Mouse (Mus musculus): ENCODE measurements around the gene Il13. TPM values are rescaled to one million over a fixed set of nuclear protein-coding genes. Genes with fewer than 3 reads are reported as not detected.
A peak's percentile ranks its signal among the peaks of the same experiment; 100 is the strongest.

The Il13 gene
- total RNA-seq (2021), result not detected
- long read RNA-seq, experiment 1, result 0 reads
- long read RNA-seq, experiment 2, result 0 reads

DNA sequence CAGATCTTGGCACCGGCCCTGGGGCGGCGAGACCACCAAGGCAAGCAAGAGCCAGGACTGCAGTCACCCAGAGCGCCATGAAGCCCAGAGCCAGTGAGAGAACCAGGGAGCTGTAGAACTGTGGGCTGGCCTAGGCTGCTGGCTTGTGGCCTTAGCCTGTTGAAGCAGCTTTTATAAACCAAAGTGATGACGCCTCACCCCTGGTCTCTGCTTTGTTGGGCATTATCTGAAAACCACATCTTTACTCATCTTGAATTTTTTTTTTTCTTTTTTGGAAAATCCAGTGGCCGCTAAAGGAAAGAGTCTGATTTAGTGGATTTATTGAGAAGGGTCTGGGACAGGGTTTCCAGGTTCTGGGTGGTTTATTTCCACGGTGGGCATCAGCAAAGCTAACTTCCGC lies at the start of gene Il13:
Gene Il13 (minus strand): TSS at position 147 of the 400 bp plus-strand sequence.
- no peak for DNase-seq (ENCODE audit: low spot score in 2 of 2)

DNA sequence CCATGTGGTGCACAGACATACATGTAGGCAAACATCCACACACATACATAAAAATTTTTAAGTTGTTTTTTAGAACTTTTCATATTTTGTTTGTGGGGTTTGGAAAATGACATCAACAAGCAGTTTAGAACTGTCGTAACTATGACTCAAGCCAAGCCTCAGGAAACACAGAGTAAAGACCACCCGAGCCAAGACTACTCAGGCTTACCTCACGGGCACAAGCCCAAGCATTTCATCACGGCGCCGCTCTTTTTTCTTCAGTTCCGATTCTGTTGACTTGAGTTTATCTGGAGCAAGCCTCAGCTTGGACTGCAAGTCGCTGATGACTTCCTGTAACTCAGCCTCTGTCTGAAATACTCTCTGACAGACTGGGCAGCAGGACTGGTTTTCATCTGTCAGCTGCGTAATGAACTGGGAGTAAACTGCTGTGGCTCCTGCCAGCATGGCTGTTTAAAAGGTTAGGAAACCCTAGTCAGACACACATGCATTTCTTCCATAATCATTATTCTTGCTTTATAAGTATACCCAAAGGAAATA lies 48.6 kb upstream of the Il13 start:
- no peak for DNase-seq (ENCODE audit: low spot score in 2 of 2)

DNA sequence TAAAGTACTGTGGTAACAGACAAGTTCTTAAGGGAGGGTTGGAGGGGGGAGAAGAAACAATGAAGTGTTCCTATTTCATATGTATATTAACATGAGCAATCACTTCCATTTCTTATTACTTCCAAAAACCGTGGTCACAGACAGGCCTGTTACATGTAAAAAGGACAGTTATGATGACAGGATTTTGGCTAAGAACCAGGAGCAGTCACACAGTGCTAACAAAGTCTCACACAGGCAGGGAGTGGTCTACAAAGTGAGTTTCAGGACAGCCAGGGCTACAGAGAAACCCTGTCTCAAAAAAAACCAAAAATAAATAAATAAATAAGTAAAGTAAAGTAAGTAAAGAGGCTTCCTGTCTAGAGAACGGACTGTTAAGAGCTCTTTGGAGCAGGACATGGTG lies 47.7 kb upstream of the Il13 start:
- no peak for DNase-seq (ENCODE audit: low spot score in 2 of 2)

DNA sequence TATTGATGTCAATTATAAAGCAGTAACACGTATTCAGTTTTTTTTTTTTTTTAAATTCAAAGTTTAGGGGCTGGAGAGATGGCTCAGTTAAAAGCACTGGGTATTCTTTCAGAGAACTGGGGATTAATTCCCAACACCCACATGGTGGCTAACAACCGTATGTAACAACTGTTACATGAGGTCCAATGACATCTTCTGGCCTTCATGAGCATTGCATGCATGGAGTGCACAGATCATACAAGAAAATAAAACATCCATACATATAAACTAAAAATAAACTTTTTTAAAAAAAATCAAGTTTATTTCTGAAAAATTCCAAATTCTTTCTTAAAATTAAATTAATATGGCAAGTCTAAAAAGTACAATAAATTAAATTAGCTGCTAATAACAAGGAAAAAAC lies 47.2 kb upstream of the Il13 start:
- DNase-seq (ENCODE audit: low spot score in 2 of 2), result no peak

DNA sequence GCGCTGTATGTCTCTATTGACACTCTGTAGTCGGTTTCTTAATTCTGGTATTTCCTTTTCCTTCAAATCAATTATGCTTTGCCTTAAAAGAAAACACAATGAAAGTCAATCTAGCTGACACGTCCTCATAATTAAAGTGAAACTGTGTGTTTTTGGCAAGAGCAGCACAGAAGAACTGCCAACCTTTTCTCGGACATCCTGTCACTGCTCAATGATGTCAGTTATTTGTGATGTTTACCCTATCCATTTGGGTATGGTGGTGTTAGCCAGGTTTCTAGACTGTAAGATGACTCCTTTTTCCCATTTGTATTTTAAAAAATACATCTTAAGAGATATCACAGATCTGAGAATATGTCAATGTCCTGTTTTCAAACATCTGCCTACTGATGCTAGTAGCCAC lies 45.6 kb upstream of the Il13 start:
- DNase-seq (ENCODE audit: low spot score in 2 of 2), result no peak

DNA sequence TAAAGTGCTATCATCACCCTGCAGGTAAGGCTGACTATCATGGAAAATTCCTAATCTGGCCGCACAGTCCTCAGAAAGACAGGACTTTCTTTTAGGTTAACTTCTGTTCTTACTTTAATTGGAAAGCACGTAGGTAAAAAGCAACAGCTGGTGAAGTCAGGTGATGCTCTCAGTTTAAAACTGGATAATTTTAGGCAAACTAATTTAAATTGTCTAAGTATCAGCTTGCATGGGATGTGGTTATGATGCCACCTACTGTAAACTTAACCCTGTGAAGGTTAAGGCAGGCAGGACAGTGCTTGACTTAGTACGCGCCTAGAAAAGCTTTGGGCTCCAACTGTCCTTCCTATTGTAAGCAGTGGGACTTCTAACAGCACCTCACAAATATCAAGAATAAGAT lies 36.9 kb upstream of the Il13 start:
- DNase-seq (ENCODE audit: low spot score in 2 of 2), result no peak

DNA sequence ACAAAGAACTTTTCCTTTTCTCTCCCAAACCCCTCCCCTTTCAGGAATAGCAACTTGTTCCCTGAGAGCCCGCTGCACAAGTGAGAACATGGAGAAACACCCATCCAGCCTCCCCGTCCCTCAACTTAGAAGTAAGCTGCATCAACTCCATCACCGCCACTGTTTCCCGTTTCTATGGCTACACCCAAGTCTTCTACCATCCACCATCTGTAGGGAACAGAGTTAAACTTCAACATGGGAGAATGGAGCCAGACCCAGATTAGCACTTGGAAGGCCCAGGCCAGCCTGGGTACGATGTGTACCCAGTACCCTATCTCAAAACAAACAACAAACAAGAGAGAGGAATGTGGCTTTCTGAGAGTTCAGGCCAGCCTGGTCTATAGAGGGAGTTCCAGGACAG lies 29.6 kb upstream of the Il13 start:
- DNase-seq (ENCODE audit: low spot score in 2 of 2), result no peak

DNA sequence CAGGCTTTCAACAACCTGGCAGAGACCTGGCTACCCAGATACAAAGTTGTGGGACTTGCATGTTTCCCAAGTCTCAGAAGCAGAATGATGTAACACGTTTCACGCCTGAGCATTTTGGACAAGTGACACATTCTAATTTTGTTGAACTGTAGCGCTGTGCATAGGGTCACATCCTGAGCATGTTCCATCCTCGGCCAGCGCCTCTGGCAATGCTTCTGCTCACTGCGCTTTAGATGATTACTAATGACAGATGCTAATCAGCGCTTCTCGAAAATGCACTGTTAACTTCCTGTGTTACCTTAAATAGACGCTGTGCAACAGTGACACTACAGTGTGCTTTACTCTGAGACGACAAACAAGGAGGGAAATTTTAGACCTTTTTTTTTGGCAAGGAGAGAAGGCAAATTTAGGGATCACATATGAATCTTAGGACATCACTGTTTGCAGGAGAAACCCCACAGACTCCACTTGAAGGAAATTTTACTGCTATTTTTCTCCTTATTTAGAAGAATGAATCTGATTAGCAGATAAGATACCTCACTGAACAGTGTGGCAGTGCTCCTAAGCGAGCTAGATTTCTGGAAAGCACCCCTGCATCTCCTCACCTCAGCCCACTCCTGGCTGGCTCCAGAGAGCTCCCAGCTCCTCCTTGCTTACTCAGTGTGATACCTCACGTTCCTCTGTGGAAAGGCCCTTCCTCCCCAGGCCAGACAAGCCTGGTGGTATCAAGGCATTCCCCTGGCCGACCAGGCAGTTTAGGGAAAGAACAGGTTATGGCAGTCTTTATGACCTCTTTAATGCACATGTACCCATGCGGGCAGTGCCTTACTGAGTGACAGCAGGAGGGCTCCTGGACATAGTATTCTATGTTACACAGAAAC lies 28.5 kb upstream of the Il13 start:
- DNase-seq (ENCODE audit: low spot score in 2 of 2), result no peak

DNA sequence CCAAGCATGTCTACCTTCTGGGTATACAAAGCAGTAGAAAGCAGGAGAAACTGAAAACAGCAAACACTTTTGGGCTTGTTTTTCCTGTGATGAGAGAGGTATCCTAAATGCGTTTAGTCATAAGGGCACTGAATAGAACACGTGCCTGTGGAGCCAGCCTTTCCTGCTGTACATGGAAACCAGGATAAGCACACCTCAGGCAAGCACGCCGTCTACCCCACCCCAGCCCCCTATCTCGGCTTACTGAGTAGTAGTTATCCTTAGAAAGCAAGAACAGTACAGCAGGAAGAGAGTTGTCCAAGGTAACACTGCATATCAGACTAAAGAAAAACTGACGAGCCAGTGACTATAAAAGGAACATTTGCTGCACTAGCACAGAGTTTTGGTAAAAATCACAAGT lies 23.3 kb upstream of the Il13 start:
- no peak for DNase-seq (ENCODE audit: low spot score in 2 of 2)

DNA sequence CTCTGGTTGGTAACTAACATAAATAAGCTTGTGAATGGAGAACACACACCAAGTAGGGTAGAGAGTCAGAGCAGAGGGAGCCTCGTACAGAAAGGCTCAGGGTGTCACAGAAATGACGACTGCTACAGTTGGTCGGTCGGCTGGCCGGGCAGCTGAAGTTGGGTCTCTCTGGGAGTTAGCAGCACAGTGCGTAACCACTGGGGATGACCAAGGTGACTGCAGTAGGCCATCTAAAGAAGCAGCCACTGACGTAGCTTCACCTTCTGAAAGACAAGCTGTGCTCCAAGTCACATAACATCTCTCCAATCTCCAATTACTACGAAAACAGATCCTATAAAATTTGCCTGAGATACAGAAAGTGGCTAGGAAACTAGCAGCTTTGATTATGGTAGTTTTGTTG lies 22.9 kb upstream of the Il13 start:
- DNase-seq (ENCODE audit: low spot score in 2 of 2), result no peak

DNA sequence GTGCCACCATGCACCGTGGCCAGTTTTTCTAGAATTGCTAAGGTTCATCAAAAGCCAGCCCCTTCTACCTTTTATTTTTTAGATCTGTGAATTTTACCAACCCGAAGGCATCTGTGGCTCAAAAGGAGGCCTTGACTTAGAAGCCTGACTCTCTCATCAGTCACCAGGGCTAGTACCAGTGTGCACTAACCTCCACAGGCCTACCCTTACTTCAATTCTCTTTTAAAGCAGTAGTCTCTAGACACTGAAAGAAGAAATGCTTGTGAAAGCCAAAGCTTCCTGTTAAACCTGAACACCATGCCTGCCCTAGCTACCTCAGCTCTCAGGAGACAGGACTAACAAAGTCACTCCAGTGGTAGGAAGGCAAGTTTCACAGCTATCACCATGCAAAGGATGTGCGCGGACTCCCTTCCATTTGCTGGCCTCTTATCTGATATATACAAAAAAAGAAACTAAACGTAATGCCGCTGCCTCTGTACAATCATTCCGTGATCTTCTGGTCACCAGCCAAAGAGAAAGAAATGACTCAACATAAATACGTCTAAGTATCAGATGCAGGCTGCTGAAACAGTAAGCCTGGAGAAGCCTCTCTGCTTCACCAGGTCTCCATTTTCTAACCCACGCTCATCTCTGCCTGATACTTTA lies 22.2 kb upstream of the Il13 start:
- no peak for DNase-seq (ENCODE audit: low spot score in 2 of 2)

DNA sequence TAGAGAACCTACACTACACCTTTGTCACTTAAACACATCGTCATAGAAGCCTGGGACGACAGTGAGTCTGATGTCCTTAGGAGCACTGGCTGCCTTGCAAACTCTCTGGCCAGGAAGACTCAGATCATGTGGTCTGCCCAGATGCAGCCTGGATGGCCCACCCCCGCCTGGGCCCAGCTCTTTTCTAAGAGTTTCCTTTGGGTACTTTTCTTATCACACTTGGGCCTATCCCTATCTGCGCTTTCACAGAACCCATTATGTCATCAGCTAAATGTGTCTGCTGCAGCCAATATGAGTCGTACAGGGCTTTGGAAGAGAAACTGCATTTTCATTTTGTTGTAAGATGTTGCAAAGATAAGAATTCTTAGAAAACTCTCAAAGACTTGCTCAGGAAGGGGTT lies 20.5 kb upstream of the Il13 start:
- no peak for DNase-seq (ENCODE audit: low spot score in 2 of 2)

DNA sequence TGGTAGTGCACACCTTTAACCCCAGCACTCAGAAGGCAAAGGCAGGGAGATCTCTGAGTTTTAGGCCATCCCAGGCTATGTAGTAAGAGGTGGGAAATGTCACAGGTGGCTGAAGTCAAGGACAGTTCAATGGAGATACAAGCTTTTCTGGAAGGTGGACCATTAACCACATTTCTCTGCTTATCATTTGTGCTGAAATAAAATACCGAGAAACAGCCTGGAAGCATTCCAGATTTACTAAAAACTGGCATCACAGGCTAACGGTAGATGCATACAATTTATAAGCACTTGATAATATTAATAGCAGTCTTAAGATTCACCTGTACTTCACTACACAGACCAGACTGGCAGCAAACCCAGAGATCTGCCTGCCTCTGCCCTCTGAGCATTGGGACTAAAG lies 17.9 kb upstream of the Il13 start:
- DNase-seq (ENCODE audit: low spot score in 2 of 2), result no peak

DNA sequence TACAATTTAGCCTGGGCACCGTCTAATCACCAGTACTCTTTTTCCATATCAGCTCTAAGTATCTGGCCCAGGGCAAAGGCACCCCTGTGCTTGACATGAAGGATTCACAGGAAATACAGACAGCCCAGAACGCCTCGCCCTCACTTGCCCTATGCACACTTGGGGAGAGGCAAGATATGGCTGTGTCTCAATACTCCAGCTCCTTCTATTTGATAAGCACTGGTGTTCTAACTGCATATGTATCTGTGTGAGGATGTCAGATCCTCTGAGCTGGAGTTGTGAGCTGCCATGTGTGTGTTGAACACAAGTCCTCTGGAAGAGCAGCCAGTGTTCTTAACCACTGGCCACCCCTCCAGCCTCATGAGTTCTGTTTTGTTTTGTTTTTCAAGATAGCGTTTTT lies 16.9 kb upstream of the Il13 start:
- no peak for DNase-seq (ENCODE audit: low spot score in 2 of 2)

DNA sequence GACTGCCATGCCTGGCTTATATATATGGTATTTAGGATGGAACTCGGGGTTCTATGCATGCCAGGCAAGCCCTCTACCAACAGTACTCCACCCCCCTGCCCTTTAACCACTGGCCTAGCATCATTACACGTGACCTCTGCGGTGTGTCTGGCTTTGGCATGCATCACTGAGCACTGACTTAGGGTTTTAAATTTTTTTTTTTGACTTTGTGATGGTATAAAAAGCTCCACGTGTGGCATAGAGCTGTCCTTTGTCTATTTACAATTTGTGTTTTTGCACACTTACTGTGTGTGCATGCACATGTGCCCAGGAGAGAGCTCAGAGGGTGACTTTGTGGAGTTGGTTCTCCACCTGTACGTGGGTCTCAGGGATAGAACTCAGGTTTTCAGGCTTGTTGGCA lies 9.5 kb upstream of the Il13 start:
- DNase-seq (ENCODE audit: low spot score in 2 of 2), result no peak

DNA sequence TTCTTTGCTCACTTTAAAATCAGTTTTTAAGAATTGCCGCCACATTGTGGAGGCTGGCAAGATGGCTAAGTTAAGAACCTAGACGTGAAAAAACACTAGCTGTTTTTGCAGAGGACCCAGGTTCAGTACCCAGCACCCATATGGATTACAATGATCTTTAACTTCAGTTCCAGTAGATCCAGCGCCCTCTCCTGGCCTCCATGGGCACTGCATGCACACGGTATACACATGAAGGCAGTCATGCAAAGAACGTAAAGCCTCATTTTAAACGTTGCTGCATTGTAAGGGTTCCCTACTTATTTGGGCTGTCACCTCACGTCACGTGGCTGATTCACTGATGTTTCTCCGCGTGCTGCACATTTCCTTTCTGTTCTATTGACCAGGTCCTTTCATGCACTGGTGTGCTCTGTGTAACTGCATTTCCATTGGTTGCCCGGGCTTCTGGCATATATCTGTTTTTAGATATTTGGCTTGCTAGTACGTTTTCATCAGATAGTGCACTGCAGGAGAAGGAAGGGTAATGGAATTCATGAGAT lies 8.3 kb upstream of the Il13 start:
- no peak for DNase-seq (ENCODE audit: low spot score in 2 of 2)

DNA sequence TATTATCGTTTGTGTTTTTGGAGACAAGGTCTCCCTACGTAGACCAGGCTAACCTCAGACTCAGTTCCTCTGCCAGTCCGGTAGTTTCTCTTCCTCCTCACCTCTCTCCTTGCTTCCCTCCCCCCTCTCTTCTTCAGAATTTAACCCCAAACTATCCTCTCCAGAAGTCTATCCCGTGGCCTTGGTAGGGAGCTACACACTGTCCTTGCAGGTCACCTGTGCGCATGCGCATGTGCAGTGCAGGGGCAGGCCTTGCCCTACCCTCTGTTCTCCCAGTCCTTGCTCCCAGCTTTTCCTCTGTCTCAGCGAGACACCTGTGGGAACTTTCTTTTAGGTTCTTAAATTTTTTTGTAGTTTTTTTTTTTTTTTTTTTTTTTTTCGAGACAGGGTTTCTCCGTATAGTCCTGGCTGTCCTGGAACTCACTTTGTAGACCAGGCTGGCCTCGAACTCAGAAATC lies 3.3 kb upstream of the Il13 start:
- DNase-seq (ENCODE audit: low spot score in 2 of 2), result no peak

DNA sequence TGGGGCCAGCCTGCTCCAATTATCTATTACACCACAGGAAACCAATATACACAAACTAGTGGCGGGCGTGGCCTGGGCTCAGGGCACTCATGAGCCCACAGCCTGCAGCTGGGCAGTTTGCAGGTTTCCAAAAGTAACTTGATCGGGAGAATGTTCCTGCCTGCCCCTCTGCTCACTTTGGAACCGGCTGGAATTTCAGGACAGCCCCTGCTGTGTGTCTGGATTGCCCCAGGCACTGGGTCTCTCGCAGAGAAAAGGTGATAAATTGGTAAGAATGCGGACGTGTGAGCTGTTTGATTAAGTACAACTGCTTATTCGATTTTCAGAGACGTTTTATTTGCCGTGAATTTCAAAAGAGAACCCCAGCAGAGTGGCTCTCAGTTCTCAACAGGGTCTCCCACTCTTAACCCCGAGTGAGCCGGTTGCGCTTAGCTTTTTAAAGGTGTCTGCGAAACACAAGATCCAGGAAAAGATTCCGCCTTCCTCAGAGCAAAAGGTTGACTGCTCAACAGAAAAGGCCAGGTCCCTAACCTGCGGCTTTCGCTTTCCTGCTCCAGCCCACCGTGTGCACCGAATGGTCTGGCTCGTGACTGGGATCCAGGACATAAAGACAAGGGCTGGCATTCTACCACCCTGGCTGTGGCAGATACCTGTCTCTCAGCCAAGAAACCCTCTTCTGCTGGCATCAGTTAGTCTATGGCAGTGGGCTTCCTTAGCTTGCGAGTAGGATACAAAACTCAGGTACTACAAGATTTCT lies 2.7 kb upstream of the Il13 start:
- no peak for DNase-seq (ENCODE audit: low spot score in 2 of 2)

DNA sequence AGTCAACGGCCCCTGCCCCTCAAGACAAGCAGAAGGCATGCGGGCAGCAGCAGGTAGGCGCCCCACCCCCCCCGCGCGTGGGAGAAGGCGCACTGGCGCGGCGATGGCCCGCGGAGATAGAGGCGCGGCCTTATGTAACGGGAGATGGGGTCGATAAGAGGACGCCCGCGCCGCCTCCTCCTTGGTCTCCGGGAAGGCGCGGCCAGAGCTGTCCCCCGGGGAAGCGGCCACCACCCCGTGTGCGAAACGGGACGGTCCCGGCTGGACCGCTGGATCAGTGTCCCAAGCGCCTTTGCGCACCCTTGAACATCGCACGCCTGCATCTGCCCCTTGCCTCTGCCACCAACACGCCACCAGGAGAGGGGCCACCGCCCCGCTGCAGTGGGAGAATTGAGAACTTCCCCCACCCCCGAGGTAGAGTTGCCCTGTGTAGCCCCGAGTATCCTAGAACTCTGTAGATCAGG lies 1.7 kb upstream of the Il13 start:
- DNase-seq (ENCODE audit: low spot score in 2 of 2), result peak in 1 of 2 experiments; percentile 28

DNA sequence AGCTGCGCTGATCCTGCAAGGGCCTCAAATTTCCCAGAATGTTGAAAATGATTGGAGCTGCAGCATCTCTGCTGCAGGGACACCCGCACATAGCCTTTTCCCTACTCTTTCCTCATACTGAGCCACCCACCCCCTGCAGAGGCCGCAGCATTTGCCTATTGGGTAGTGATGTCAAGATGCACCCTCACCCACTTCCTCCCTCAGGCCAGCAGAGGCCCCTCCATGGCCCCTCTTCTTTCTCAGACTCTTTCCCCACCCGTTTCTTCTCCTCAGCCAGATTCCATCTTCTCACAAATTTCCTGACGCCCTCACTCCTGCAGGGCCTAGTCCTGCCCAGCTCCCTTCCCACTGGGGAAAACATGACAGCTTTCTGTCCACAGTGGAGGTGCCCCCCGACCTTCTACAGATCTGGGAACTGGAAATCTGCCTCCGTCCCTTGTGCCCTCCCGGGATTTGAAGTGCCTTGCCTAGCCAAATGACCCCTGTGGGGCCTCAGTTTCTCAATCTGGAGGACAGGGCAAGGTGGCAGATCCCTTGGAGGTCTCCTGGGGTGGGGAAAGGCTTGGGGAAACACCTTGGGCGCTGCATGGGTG lies 1.2 kb upstream of the Il13 start:
- DNase-seq (ENCODE audit: low spot score in 2 of 2), result no peak

DNA sequence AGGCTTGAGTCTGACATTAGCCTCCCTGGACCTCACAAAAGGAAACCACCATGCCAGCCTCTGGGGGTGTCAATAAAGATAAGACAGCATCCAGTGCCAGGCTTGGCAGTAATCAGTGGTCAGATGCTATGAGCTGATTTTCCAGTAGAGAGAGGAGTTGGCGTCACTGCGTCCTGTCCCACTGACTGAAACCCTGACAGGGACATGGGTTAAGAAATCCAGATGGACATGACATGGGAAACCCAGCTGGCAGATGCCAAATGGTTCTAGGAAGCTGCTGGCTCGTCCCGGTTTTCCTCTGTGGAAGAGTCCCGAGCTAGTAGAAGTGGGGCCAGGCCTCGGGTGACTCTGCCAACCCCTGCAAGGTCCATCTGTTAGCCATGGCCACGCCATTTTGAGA lies 858 bp downstream of the Il13 start:
- no peak for DNase-seq (ENCODE audit: low spot score in 2 of 2)

Data from gastrocnemius, postnatal 4 days (tissue).